Mouse (Mus musculus) 3134 (cell line): ENCODE results near the gene Dcaf12.

Experiments
- DNase-seq: peaks from one replicate; pipeline ENCODE4 v3.0.0-alpha.2; 2011; ENCODE audit warnings: low spot score; ENCODE audit not compliant: insufficient read length; ENCODE audit errors: extremely low read depth

Gene Dcaf12

DNA sequence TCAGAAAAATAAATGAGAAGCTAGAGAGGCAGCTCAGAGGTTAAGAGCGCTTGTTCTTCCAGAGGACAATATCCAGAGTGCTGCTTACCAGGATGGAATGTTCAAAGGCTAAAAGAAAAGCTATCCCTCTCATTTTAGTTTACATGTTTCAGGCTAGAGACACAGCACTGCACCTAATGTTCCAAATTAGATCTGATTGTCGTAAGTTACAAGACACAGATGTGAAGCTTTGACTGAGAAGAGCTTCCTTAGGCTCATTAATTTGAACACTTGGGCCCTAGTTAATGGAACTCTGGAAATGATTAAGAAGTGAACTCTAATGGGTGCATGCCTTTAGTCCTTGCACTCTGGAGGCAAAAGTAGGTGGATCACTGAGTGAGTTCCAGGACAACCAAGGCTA is 60.9 kb downstream of the Dcaf12 start:
- DNase-seq = no peak

GRCm38 (mm10) chr4:41245408-41245807 is 69.3 kb downstream of the Dcaf12 start:
- no peak for DNase-seq
